Mouse (Mus musculus): ENCODE results near the gene Vmn1r168.
"Not testable (repeated sequence)": the region's sequence is repeated elsewhere in the genome, so short reads cannot be mapped to it uniquely, and the experiment has no call there.

Vmn1r168 gene

GRCm38 (mm10) chr7:23539432-23539831 lies at the start of gene Vmn1r168:
Vmn1r168 (plus strand) TSS chr7:23539732.
- not testable (repeated sequence) for DNase-seq (ENCODE audit: low spot score in 2 of 2)

GRCm38 (mm10) chr7:23507106-23507505 lies 32.4 kb upstream of the Vmn1r168 start, which contains the start of gene Vmn1r167:
Vmn1r167 (minus strand) TSS chr7:23507206.
- not testable (repeated sequence) for DNase-seq (ENCODE audit: low spot score in 2 of 2)

GRCm38 (mm10) chr7:23575226-23575625 lies 35.7 kb downstream of the Vmn1r168 start, which contains the start of gene Vmn1r169:
Vmn1r169 (plus strand) TSS chr7:23575526.
- not testable (repeated sequence) for DNase-seq (ENCODE audit: low spot score in 2 of 2)
